Mouse (Mus musculus): ENCODE data around the gene Atp5j2. TPM values are rescaled to one million over a fixed set of nuclear protein-coding genes. Genes with fewer than 3 reads are reported as not detected.

The Atp5j2 gene
- total RNA-seq, 1 experiment = 537 TPM

- Histone ChIP-seq H3K4me1 (ENCODE audit: control insufficient read depth in 2 of 2, insufficient read depth in 2 of 2, low read length in 2 of 2, poor library complexity in 1 of 2) (peaks cover 5 to 6% of the 10 kb centered on the region in 2 experiments; a peak in 3 of 4 replicates), H3K4me3 (ENCODE audit: insufficient read depth in 1 of 2, low read depth in 1 of 2, low read length in 2 of 2, poor library complexity in 1 of 2, severe bottlenecking in 1 of 2) (peak overlapping the region; percentile 91 to 95), H3K36me3 (ENCODE audit: control insufficient read depth, insufficient read depth, low read length, poor library complexity, severe bottlenecking) (peaks cover 23% of the 10 kb centered on the region), H3K9me3 (ENCODE audit: control insufficient read depth, insufficient read depth, low read depth, low read length) (no peaks in the 10 kb centered on the region), H3K27ac (ENCODE audit: insufficient read depth, low read depth, low read length, poor library complexity, severe bottlenecking) (no peak overlapping the region), H3K9ac (ENCODE audit: insufficient read depth, low read depth, low read length, poor library complexity, severe bottlenecking) (peak overlapping the region; percentile 91)
- DNase-seq (ENCODE audit: low read depth, low spot score) = no peak
- TF ChIP-seq HCFC1 (IDR thresholded peaks at IDR 0.05; ENCODE audit: borderline replicate concordance, insufficient read depth, low read length) (no peak), ZC3H11A (IDR thresholded peaks at IDR 0.05; ENCODE audit: borderline replicate concordance, low read depth, low read length) (no peak)
- in situ Hi-C loops (cut with MboI; ENCODE audit: low sequenced_read_pairs in 2 of 2, unreplicated experiment in 2 of 2) = no loop called here
These were observed 1.5 kb downstream of the Atp5j2 start for GRCm38 (mm10) chr5:145190373-145190772.

- TF ChIP-seq CHD2 (IDR thresholded peaks at IDR 0.05; ENCODE audit: low read depth, low read length) (no peak), HCFC1 (IDR thresholded peaks at IDR 0.05; ENCODE audit: borderline replicate concordance, insufficient read depth, low read length) (no peak), MAFK (IDR thresholded peaks at IDR 0.05; ENCODE audit: insufficient read depth, low read depth, low read length) (no peak), ZNF384 (IDR thresholded peaks at IDR 0.05; ENCODE audit: low read depth, low read length) (no peak), ZC3H11A (IDR thresholded peaks at IDR 0.05; ENCODE audit: borderline replicate concordance, low read depth, low read length) (no peak)
- no peak overlapping the region for H3K4me3 ChIP-seq (ENCODE audit: insufficient read depth in 1 of 2, low read depth in 1 of 2, low read length in 2 of 2, poor library complexity in 1 of 2, severe bottlenecking in 1 of 2)
These were observed 2.4 kb downstream of the Atp5j2 start for GRCm38 (mm10) chr5:145189416-145189815.

GRCm38 (mm10) chr5:145185244-145185643 is 6.6 kb downstream of the Atp5j2 start:
- Histone ChIP-seq H3K9me3 (ENCODE audit: control insufficient read depth, insufficient read depth, low read depth, low read length) (no peaks in the 10 kb centered on the region), H3K4me1 (ENCODE audit: control insufficient read depth in 2 of 2, insufficient read depth in 2 of 2, low read length in 2 of 2, poor library complexity in 1 of 2) (peaks cover 0 to 2% of the 10 kb centered on the region in 2 experiments; a peak in 1 of 4 replicates), H3K27ac (ENCODE audit: insufficient read depth, low read depth, low read length, poor library complexity, severe bottlenecking) (no peak overlapping the region), H3K4me3 (ENCODE audit: insufficient read depth in 1 of 2, low read depth in 1 of 2, low read length in 2 of 2, poor library complexity in 1 of 2, severe bottlenecking in 1 of 2) (no peak overlapping the region), H3K36me3 (ENCODE audit: control insufficient read depth, insufficient read depth, low read length, poor library complexity, severe bottlenecking) (peaks cover 55% of the 10 kb centered on the region), H3K9ac (ENCODE audit: insufficient read depth, low read depth, low read length, poor library complexity, severe bottlenecking) (no peak overlapping the region)
- DNase-seq (ENCODE audit: low read depth, low spot score) = no peak
- in situ Hi-C loops (cut with MboI; ENCODE audit: low sequenced_read_pairs in 2 of 2, unreplicated experiment in 2 of 2) = no loop called here
- TF ChIP-seq ZNF384 (IDR thresholded peaks at IDR 0.05; ENCODE audit: low read depth, low read length) = no peak
- TF ChIP-seq ZC3H11A (IDR thresholded peaks at IDR 0.05; ENCODE audit: borderline replicate concordance, low read depth, low read length) = no peak
- no peak for TF ChIP-seq HCFC1 (IDR thresholded peaks at IDR 0.05; ENCODE audit: borderline replicate concordance, insufficient read depth, low read length)
- no peak for TF ChIP-seq CHD2 (IDR thresholded peaks at IDR 0.05; ENCODE audit: low read depth, low read length)
- TF ChIP-seq MAFK (IDR thresholded peaks at IDR 0.05; ENCODE audit: insufficient read depth, low read depth, low read length) = no peak

More at GRCm38 (mm10) chr5:145189416-145189815, 2.4 kb downstream of the Atp5j2 start:
- Histone ChIP-seq H3K4me1 (ENCODE audit: control insufficient read depth in 2 of 2, insufficient read depth in 2 of 2, low read length in 2 of 2, poor library complexity in 1 of 2) (peaks cover 5 to 6% of the 10 kb centered on the region in 2 experiments; a peak in 3 of 4 replicates), H3K9me3 (ENCODE audit: control insufficient read depth, insufficient read depth, low read depth, low read length) (no peaks in the 10 kb centered on the region), H3K9ac (ENCODE audit: insufficient read depth, low read depth, low read length, poor library complexity, severe bottlenecking) (no peak overlapping the region), H3K27ac (ENCODE audit: insufficient read depth, low read depth, low read length, poor library complexity, severe bottlenecking) (no peak overlapping the region), H3K36me3 (ENCODE audit: control insufficient read depth, insufficient read depth, low read length, poor library complexity, severe bottlenecking) (peaks cover 22% of the 10 kb centered on the region)
- in situ Hi-C loops (cut with MboI; ENCODE audit: low sequenced_read_pairs in 2 of 2, unreplicated experiment in 2 of 2) = no loop called here
- no peak for DNase-seq (ENCODE audit: low read depth, low spot score)

- no peak for DNase-seq (ENCODE audit: low read depth, low spot score)
- H3K36me3 ChIP-seq (ENCODE audit: control insufficient read depth, insufficient read depth, low read length, poor library complexity, severe bottlenecking) = peaks cover 88% of the 10 kb centered on the region
- H3K9me3 ChIP-seq (ENCODE audit: control insufficient read depth, insufficient read depth, low read depth, low read length) = no peaks in the 10 kb centered on the region
- H3K4me3 ChIP-seq (ENCODE audit: insufficient read depth in 1 of 2, low read depth in 1 of 2, low read length in 2 of 2, poor library complexity in 1 of 2, severe bottlenecking in 1 of 2) = no peak overlapping the region
- no peak for TF ChIP-seq ZC3H11A (IDR thresholded peaks at IDR 0.05; ENCODE audit: borderline replicate concordance, low read depth, low read length)
- no peak for TF ChIP-seq CHD2 (IDR thresholded peaks at IDR 0.05; ENCODE audit: low read depth, low read length)
- TF ChIP-seq HCFC1 (IDR thresholded peaks at IDR 0.05; ENCODE audit: borderline replicate concordance, insufficient read depth, low read length) = no peak
- no peak for TF ChIP-seq MAFK (IDR thresholded peaks at IDR 0.05; ENCODE audit: insufficient read depth, low read depth, low read length)
- TF ChIP-seq ZNF384 (IDR thresholded peaks at IDR 0.05; ENCODE audit: low read depth, low read length) = no peak
- no peak overlapping the region for H3K27ac ChIP-seq (ENCODE audit: insufficient read depth, low read depth, low read length, poor library complexity, severe bottlenecking)
- peaks cover 0 to 1% of the 10 kb centered on the region in 2 experiments; a peak in 1 of 4 replicates for H3K4me1 ChIP-seq (ENCODE audit: control insufficient read depth in 2 of 2, insufficient read depth in 2 of 2, low read length in 2 of 2, poor library complexity in 1 of 2)
- no peak overlapping the region for H3K9ac ChIP-seq (ENCODE audit: insufficient read depth, low read depth, low read length, poor library complexity, severe bottlenecking)
- in situ Hi-C loops (cut with MboI; ENCODE audit: low sequenced_read_pairs in 2 of 2, unreplicated experiment in 2 of 2) = no loop called here
These were observed 13.3 kb downstream of the Atp5j2 start for GRCm38 (mm10) chr5:145178461-145178980.

- no peak for TF ChIP-seq CHD2 (IDR thresholded peaks at IDR 0.05; ENCODE audit: low read depth, low read length)
- in situ Hi-C loops (cut with MboI; ENCODE audit: low sequenced_read_pairs in 2 of 2, unreplicated experiment in 2 of 2) = no loop called here
- H3K4me1 ChIP-seq (ENCODE audit: control insufficient read depth in 2 of 2, insufficient read depth in 2 of 2, low read length in 2 of 2, poor library complexity in 1 of 2) = peaks cover 2 to 6% of the 10 kb centered on the region in 2 experiments; a peak in 2 of 4 replicates
- no peak for DNase-seq (ENCODE audit: low read depth, low spot score)
- peak overlapping the region; percentile 93 to 100 for H3K4me3 ChIP-seq (ENCODE audit: insufficient read depth in 1 of 2, low read depth in 1 of 2, low read length in 2 of 2, poor library complexity in 1 of 2, severe bottlenecking in 1 of 2)
- peak overlapping the region; percentile 74 for H3K27ac ChIP-seq (ENCODE audit: insufficient read depth, low read depth, low read length, poor library complexity, severe bottlenecking)
- no peaks in the 10 kb centered on the region for H3K9me3 ChIP-seq (ENCODE audit: control insufficient read depth, insufficient read depth, low read depth, low read length)
- peaks cover 18% of the 10 kb centered on the region for H3K36me3 ChIP-seq (ENCODE audit: control insufficient read depth, insufficient read depth, low read length, poor library complexity, severe bottlenecking)
- peak overlapping the region; percentile 97 for H3K9ac ChIP-seq (ENCODE audit: insufficient read depth, low read depth, low read length, poor library complexity, severe bottlenecking)
These were observed 24.6 kb downstream of the Atp5j2 start for GRCm38 (mm10) chr5:145167306-145167661.
